Mouse (Mus musculus) adrenal gland, postnatal 25 days (tissue): ENCODE data around the gene Cox19. TPM values are rescaled to one million over a fixed set of nuclear protein-coding genes. Genes with fewer than 3 reads are reported as not detected.

ENCODE experiments used
- DNase-seq: peaks from one replicate; pipeline ENCODE4 v3.0.0; 2021; ENCODE audit warnings: mixed read lengths
- total RNA-seq: library from RNA; stranded (reverse); gene quantifications from 2 replicates; pipeline ENCODE4 v1.2.3, GENCODE M21; 2021

The Cox19 gene
- total RNA-seq, 1 experiment from 2014 or later = 66.5 TPM

- no peak for DNase-seq
These were observed 30.6 kb upstream of the Cox19 start for GRCm38 (mm10) chr5:139381586-139382513.

- DNase-seq = peak; percentile 97
These were observed 29.4 kb upstream of the Cox19 start for GRCm38 (mm10) chr5:139380385-139381248.

DNA sequence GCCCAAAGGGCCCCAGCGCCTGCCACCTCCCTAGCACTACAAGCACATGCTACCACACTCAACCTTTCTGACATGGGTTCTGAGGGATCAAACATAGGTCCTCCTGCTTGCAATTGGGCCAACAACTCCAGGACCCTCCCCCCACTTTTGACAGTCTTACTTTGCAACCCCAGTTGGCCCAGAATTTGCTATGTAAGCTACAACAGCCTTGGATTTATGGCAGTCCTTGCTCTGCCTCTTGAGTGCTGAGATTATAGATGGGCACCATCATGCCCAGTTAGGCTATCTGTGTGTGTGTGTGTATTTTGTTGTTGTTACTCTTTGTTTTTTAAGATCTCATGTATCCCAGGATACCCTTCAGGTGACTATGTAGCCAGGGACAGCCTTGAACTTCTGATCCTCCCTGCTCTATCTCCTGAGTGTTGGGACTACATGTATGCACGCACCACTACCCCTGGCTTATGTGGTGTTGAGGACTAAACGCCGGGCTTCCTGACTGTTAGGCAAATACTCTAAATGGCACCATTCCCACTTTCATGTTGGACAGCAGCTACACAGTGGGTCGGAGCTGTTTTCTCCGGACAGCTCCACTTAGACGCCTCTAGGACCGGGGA is 28.7 kb upstream of the Cox19 start:
- DNase-seq = no peak

DNA sequence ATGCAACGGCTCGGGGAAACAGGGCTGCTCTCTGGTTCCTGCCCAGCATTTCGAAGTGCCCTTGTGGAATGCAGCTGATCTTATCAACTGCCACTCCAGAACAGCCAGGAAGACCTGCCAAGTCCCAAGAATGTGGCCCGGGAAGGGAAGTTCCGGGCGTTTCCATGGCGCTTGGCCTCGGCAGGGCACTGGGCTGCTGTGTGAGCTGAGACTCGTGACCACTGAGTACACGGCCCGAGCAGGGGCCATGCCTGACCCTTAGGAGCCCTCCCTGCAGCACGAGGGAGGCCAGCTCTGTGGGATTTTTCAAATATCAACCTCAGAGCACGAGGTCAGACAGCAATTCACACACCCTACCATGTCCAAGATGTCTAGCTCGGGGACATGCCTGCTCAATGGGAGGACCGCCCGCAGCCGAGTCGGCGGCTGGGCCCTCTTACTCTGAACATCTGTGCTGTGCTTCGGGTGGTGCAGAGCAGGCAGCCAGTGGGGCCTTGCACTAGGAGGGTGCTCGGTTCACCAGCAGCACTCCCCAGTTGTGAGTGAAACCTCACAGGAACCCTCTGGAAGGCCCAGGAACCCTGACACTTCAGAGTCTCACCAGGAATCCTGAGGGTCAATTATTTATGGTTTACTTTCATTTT is 27.9 kb upstream of the Cox19 start:
- peak; percentile 78 for DNase-seq

GRCm38 (mm10) chr5:139378271-139378556 is 27.0 kb upstream of the Cox19 start:
- no peak for DNase-seq

GRCm38 (mm10) chr5:139377468-139378270 is 26.5 kb upstream of the Cox19 start, which contains the start of gene Gpr146:
Gpr146 (plus strand) TSS chr5:139377697.
- peak; percentile 75 for DNase-seq

DNA sequence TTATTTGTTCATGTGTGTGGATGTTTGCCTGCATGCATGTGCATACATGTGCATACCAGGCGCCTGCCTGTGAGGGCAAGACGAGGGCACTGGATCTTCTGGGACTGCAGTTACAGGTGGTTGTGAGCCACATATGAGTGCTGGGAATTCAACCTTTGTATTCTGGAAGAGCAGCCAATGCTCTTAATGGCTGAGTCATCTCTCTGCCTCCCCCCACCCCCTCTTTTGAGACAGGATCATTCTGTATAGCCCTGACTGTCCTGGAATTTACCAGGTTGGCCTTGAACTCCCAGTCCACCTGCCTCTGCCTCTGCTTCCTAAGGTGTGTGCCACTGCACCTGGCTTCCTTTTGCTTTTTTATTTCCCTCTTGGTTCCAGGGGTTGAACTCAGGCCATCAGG is 23.6 kb upstream of the Cox19 start:
- no peak for DNase-seq

DNA sequence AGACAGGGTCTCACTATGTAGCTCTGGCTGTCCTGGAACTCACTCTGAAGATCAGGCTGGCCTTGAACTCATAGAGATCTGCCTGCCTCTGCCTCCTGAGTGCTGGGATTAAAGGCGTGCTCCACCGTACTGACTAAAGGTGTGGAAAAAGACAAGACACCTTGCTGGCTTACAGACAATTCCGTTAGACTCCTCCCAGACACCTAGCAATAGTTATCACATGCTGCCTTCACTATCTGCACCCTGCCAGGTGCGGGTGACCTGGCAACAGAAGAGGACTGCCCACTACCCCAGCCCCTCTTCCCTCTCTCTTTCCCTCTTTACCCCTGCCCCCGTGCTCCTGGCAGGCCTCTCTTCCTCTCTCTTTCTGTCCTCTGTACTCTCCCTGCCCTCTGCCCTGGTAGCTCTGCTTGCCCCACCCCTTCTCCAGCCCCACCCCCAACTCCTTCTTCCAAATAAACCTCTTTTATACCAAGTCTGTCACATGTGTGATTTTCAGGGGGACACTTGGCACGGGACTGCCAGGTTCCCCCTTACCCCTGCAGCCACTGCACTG is 22.7 kb upstream of the Cox19 start:
- DNase-seq = no peak

GRCm38 (mm10) chr5:139373126-139373525 is 21.9 kb upstream of the Cox19 start:
- DNase-seq = no peak

- DNase-seq = peak; percentile 93
These were observed 20.6 kb upstream of the Cox19 start for GRCm38 (mm10) chr5:139371631-139372401.

- DNase-seq = no peak
These were observed 19.9 kb upstream of the Cox19 start for GRCm38 (mm10) chr5:139371118-139371517.

- DNase-seq = no peak
These were observed 19.1 kb upstream of the Cox19 start for GRCm38 (mm10) chr5:139370336-139370735.

- DNase-seq = no peak
These were observed 17.6 kb upstream of the Cox19 start for GRCm38 (mm10) chr5:139368638-139369320.

DNA sequence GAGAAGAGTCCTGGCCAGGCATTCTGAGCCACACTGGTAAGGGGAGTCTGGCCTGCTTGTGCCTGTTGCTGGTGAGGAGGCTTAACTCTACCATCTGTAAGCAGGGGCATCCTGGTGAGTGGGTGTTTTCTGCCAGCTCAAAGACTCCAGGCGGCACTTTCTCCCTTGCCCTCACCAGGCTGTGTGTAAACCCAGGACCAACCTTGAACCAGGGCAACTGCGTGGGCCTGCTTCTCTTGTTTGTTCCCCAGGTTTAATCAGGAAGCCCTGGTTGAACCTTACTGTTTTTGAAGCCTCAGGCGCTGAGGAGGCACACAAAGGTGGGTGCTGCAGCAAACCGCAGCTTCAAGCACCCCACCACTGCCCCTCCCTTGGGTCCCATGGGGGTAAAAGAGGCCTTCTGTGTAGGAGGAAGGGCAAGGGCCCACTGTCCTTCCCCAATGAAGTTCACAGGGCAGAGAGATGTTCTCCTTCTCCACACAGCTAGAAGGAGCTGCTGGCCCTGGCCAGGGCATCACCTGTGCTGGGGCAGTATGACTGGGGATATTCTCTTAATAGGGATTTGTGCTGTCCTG is 16.8 kb upstream of the Cox19 start:
- no peak for DNase-seq

DNA sequence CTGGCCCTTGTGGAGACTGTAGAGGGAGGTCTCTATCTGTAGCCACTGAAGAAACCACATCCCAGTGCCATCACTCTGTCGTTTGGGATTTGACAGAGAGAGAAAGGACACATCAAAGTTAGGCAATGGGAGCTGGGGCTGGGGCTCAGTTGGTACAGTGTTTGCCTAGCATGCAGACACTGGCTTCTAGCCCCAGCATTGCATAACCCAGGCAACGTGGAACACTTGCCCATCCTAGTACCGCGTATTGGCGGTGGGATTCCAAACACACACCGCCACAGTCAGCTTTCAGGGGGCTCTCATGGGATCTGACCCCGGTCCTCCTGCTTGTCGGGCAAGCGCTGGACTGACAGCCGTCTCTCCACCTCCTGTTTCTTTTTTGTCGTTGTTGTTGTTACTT is 15.3 kb upstream of the Cox19 start:
- no peak for DNase-seq

- DNase-seq = no peak
These were observed 14.6 kb upstream of the Cox19 start for GRCm38 (mm10) chr5:139365827-139366226.

- DNase-seq = no peak
These were observed 13.8 kb upstream of the Cox19 start for GRCm38 (mm10) chr5:139364911-139365571.

DNA sequence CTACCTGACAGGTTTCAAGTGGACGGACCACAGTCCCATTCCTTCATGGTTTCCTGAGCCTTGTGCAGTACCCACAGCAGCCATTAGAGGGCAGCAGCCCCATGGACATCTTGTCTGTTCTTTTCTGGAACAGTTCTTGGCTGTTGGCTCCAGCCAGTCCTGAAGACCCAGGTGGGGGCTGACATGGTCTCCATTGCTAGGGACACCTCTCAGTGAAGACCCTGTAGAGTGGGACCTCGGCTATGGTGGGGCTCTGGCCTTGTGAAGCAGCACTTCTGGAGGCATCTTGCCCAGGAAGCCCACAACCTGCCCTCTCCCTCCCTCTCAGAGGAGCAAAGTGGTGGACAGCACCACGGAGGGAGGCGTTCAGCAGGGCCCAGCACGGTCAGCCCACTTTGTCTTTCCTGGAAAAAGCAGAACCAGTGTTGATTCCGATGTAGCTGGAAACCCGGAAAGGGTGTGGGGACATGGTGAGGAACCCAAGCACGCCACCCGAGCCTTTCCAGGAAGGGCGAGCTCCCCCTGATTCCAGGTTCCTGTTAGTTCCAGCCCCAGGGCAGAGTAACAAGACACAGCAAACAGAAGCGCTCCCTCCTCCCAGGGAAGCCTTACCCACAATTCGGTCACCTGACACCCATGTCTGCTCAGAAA is 13.2 kb upstream of the Cox19 start:
- DNase-seq = peak; percentile 85
